Mouse (Mus musculus) adrenal gland, postnatal 0 days (tissue): Measurements from ENCODE around the gene Dnajc30. TPM values are rescaled to one million over a fixed set of nuclear protein-coding genes. Genes with fewer than 3 reads are reported as not detected.

Experiments
- polyA plus RNA-seq: library from polyadenylated mRNA; unstranded; fragments of >200 nt; fragmentation: Nextera tagmentation; extraction: Ambion mirVana; gene quantifications from 2 replicates; pipeline ENCODE4 v1.2.1, GENCODE M21; 2015

The Dnajc30 gene
- polyA plus RNA-seq, result 28.7 and 44.2 TPM in 2 replicates

DNA sequence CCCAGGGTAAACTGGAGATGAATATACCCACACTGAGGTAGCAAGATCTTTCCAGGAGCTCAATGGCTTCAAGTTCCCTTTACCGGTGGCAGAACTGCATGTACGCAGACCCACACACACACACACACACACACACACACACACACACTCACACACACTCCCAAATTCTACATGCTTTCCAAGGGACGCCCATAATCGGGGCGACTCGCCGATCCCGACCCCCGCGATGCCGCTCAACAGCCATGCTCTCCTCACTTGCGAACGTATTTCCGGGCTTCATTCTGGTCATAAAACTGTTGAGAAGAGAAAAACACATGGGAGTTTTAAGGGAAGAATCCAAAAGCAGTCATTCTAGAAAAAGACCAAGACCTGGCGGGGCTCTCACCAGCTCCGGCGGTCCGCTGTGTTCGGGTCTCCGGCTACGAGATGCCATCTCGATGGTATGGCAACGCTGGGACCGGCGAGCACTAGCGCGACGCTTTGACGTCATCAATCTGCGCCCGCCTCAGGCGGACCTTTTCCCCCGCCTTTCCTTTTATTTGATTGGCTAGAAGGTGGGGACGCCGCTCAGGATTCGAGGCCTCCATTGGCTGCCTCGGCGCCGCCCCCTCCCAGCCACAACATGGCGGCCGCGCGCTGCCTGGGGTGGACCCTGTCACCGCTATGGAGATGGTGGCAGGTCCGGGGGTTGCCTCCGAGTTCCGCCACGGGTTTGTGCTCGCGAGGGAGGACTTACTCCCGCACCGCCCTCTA, at the start of gene Dnajc30:
Dnajc30 (plus strand) TSS at position 574 of the 753 bp plus-strand sequence.

DNA sequence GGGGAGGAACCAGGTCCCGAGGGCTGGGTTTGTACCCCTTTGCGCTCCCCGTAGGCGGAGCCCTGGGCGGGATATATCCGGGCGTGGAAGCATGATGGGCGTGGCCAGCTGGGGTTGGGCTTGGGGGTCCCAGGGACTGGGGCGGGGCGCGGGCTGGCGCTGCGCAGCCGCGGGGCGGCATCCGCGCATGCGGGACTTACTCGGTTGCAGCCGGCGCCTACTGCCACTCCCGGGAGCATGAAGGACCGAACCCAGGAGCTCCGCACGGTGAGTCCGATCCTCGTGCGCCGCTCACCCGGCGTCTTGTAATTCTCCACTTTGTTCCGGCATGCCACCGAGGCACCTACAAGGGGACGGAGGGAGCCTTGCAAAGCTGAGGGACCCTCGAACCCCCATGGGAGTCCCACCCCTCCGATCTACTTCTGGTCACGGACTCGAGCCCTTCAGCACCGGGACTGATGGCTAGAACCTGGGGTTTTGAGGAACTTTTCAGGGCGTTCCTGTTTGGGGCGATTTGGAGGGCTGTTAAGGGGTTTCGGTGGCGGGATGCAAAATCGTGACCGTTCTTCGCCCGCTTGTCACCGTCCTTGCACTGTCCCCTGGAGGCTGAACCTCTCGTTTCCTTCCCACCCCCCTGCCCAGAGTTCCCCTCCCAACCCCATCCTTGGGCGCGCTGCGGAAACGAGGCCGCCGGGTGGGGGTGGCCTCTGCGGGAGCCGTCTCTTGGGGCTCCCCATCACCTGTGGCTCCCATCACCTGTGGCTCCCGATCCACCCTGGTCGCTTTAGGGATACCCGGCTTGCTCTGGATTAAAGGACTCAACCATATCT, 40.4 kb upstream of the Dnajc30 start, which contains the start of gene Stx1a:
Stx1a (plus strand) TSS at position 139 of the 830 bp plus-strand sequence.

DNA sequence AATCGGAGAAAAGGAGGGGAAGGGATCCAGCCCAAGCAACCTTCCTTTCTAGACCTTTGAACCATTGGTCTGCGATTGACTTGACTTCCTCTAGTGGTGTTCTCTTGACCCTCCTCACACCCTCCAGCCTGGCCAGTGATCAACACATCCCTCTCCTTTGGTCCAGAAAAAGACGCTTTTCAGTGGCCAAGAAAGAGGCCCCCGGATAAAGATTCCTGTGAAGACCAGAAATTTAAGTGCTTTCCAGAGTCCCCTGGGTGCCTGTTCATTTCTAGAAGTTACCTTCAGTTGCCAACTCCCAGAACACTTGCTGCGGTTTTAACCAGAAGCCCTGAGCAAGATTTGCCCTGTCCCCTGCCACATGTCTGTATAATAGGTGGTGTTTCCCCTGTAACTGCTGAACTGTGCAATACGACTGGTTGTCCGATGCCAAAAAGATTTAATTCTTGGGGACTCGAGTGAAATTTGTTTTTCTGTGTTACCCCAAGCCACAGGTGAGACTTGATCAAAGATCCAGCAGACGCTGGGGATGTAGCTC, 976 bp downstream of the Dnajc30 start, which contains the start of gene Bud23:
Bud23 (minus strand) TSS at position 51 of the 538 bp plus-strand sequence.

DNA sequence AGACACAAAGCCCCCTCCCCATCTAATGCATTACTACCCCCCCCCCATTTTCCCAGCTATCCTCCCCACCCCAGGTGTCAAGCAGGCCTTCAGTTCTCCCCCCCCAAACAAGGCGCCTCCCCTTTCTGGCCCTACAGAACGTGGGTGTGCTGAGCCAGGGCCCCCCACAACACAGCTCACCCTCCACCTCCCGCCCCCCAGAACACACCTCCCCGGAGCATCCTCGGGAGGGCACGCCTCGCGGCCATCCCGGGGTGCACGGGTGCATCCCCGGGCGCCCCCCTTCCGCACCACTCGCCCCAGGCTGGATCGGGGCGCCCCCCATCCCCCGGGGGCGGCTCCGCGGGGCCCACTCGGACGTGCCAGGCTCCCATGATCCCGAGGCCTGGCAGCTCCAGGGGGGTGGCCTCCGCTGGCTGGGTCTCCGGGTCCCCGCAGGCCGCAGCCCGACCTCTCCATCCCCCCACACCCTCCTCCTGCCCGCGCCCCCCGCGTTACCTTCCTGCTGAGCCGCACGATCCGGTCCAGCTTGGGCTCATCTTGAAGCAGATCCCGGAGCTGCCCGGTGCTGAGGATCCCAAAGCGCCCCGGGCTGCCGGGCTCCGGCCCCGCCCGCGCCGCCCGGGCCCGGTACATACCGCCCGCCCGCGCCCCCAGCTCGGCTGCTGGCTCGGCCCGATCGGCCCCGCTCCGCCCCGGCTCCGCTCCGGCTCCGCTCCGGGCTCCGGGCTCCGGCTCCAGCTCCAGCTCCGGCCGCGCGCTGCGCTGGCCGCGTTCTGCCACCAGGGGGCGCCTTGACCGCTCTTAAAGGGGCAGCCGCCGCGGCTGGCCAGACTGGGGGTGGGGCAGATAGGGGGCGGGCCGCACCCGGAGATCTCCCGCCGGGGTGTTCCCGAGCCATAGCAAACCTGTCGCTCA, 13.8 kb downstream of the Dnajc30 start, which contains the start of gene Vps37d:
Vps37d (minus strand) TSS at position 703 of the 918 bp plus-strand sequence.

DNA sequence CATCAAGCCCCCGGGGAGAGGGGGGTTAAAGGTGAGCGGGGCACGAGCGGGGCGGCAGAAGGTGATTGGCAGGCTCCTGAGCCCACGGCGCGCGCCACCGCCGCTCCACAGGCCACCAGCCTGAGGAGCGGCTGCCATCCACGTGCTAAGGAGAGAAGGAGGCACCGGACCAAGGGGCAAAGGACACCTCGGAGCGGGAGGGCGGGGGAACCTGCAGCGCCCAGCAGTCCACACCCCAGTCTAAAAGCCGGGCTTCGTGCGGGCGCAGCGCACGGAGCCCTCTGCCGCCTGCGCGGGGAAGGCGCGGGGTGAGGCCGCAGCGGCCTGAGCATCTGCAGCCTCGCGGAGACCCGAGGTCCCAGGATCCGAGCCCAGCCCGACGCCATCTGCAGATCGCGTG, 25.7 kb downstream of the Dnajc30 start, which contains the start of gene Mlxipl:
Mlxipl (plus strand) TSS at position 238 of the 400 bp plus-strand sequence.

Other genes with a start within 250 kb of the Dnajc30 start
- gene Tmem270, start 157.5 kb upstream of the Dnajc30 start, polyA plus RNA-seq, result not detected in 2 replicates
- gene Cldn13, start 148.7 kb upstream of the Dnajc30 start, polyA plus RNA-seq, result 5.6 and 17.2 TPM in 2 replicates
- 25.2 and 47.8 TPM in 2 replicates for gene Mettl27, start 131.8 kb upstream of the Dnajc30 start, polyA plus RNA-seq
- 0.74 and 1.8 TPM in 2 replicates for gene Cldn4, start 117.3 kb upstream of the Dnajc30 start, polyA plus RNA-seq
- gene Cldn3, start 78.0 kb upstream of the Dnajc30 start, polyA plus RNA-seq, result 9.2 and 9.9 TPM in 2 replicates
- gene Abhd11, start 55.0 kb upstream of the Dnajc30 start, polyA plus RNA-seq, result 50.6 and 73.8 TPM in 2 replicates
- 16.5 and 23.9 TPM in 2 replicates for gene Stx1a, start 40.7 kb upstream of the Dnajc30 start, polyA plus RNA-seq
- gene Bud23, start 757 bp downstream of the Dnajc30 start, polyA plus RNA-seq, result 49.9 and 70.9 TPM in 2 replicates
- 9.5 and 14.7 TPM in 2 replicates for gene Vps37d, start 14.1 kb downstream of the Dnajc30 start, polyA plus RNA-seq
- 3.0 and 7.7 TPM in 2 replicates for gene Mlxipl, start 25.7 kb downstream of the Dnajc30 start, polyA plus RNA-seq
- gene Tbl2, start 85.5 kb downstream of the Dnajc30 start, polyA plus RNA-seq, result 8.7 and 12.8 TPM in 2 replicates
- gene Bcl7b, start 104.1 kb downstream of the Dnajc30 start, polyA plus RNA-seq, result 51.5 and 67.6 TPM in 2 replicates
- 13.8 and 15.8 TPM in 2 replicates for gene Baz1b, start 123.1 kb downstream of the Dnajc30 start, polyA plus RNA-seq
- gene Fzd9, start 187.0 kb downstream of the Dnajc30 start, polyA plus RNA-seq, result 0.77 and 1.6 TPM in 2 replicates